Mouse (Mus musculus): ENCODE measurements at regions not wholly inside any gene's neighbourhood (a gene's known extent, or its start where the extent isn't known, plus 50 kb on each side); places are given as distances from the start of the nearest gene placed in this dataset.

GRCm38 (mm10) chr14:47982993-47983740, 137.5 kb upstream of the Peli2 start:
- H3K4me3 ChIP-seq (ENCODE audit: low read depth, low read length), result no peak overlapping the region
- H3K4me1 ChIP-seq (ENCODE audit: control insufficient read depth, insufficient read depth, low read length), result peaks cover 2% of the 10 kb centered on the region
- TF ChIP-seq CTCF (IDR thresholded peaks at IDR 0.05; ENCODE audit: low read depth, low read length) (no peak), POLR2A (IDR thresholded peaks at IDR 0.05; ENCODE audit: insufficient read depth, low read length) (no peak), EP300 (IDR thresholded peaks at IDR 0.05; ENCODE audit: insufficient read depth, low read depth, low read length) (no peak)
- no peaks in the 10 kb centered on the region for H3K27me3 ChIP-seq (ENCODE audit: control insufficient read depth, insufficient read depth, low read length, poor library complexity, severe bottlenecking)
- H3K27ac ChIP-seq (ENCODE audit: insufficient read depth, low read length), result no peak overlapping the region
- no peaks in the 10 kb centered on the region for H3K36me3 ChIP-seq (ENCODE audit: control insufficient read depth, insufficient read depth, low read length, poor library complexity, severe bottlenecking)
- peaks cover 9% of the 10 kb centered on the region; the same call in 1 of the 2 replicates for H3K9me3 ChIP-seq (replicated peaks; ENCODE audit: control insufficient read depth, insufficient read depth, low read length, poor library complexity, severe bottlenecking)
- no peak overlapping the region for H3K9ac ChIP-seq (ENCODE audit: low read depth, poor library complexity, severe bottlenecking)

- H3K27ac ChIP-seq (ENCODE audit: insufficient read depth, low read length), result no peak overlapping the region
- no peaks in the 10 kb centered on the region for H3K27me3 ChIP-seq (ENCODE audit: control insufficient read depth, insufficient read depth, low read length, poor library complexity, severe bottlenecking)
- H3K9me3 ChIP-seq (replicated peaks; ENCODE audit: control insufficient read depth, insufficient read depth, low read length, poor library complexity, severe bottlenecking), result peaks cover 9% of the 10 kb centered on the region; the same call in 1 of the 2 replicates
- peaks cover 2% of the 10 kb centered on the region for H3K4me1 ChIP-seq (ENCODE audit: control insufficient read depth, insufficient read depth, low read length)
- no peaks in the 10 kb centered on the region for H3K36me3 ChIP-seq (ENCODE audit: control insufficient read depth, insufficient read depth, low read length, poor library complexity, severe bottlenecking)
- H3K4me3 ChIP-seq (ENCODE audit: low read depth, low read length), result no peak overlapping the region
- TF ChIP-seq EP300 (IDR thresholded peaks at IDR 0.05; ENCODE audit: insufficient read depth, low read depth, low read length) (no peak), POLR2A (IDR thresholded peaks at IDR 0.05; ENCODE audit: insufficient read depth, low read length) (no peak), CTCF (IDR thresholded peaks at IDR 0.05; ENCODE audit: low read depth, low read length) (no peak)
- no peak overlapping the region for H3K9ac ChIP-seq (ENCODE audit: low read depth, poor library complexity, severe bottlenecking)
Observed at GRCm38 (mm10) chr14:47986483-47986882, 134.1 kb upstream of the Peli2 start.

GRCm38 (mm10) chr14:47986941-47987340, 133.7 kb upstream of the Peli2 start:
- Histone ChIP-seq H3K9me3 (replicated peaks; ENCODE audit: control insufficient read depth, insufficient read depth, low read length, poor library complexity, severe bottlenecking) (peaks cover 9% of the 10 kb centered on the region; the same call in 1 of the 2 replicates), H3K9ac (ENCODE audit: low read depth, poor library complexity, severe bottlenecking) (no peak overlapping the region), H3K27me3 (ENCODE audit: control insufficient read depth, insufficient read depth, low read length, poor library complexity, severe bottlenecking) (no peaks in the 10 kb centered on the region), H3K36me3 (ENCODE audit: control insufficient read depth, insufficient read depth, low read length, poor library complexity, severe bottlenecking) (no peaks in the 10 kb centered on the region), H3K4me1 (ENCODE audit: control insufficient read depth, insufficient read depth, low read length) (peaks cover 2% of the 10 kb centered on the region), H3K27ac (ENCODE audit: insufficient read depth, low read length) (no peak overlapping the region), H3K4me3 (ENCODE audit: low read depth, low read length) (no peak overlapping the region)
- TF ChIP-seq EP300 (IDR thresholded peaks at IDR 0.05; ENCODE audit: insufficient read depth, low read depth, low read length) (no peak), CTCF (IDR thresholded peaks at IDR 0.05; ENCODE audit: low read depth, low read length) (no peak), POLR2A (IDR thresholded peaks at IDR 0.05; ENCODE audit: insufficient read depth, low read length) (no peak)

- H3K9ac ChIP-seq (ENCODE audit: low read depth, poor library complexity, severe bottlenecking), result no peak overlapping the region
- TF ChIP-seq CTCF (IDR thresholded peaks at IDR 0.05; ENCODE audit: low read depth, low read length) (no peak), POLR2A (IDR thresholded peaks at IDR 0.05; ENCODE audit: insufficient read depth, low read length) (no peak), EP300 (IDR thresholded peaks at IDR 0.05; ENCODE audit: insufficient read depth, low read depth, low read length) (no peak)
- no peaks in the 10 kb centered on the region for H3K27me3 ChIP-seq (ENCODE audit: control insufficient read depth, insufficient read depth, low read length, poor library complexity, severe bottlenecking)
- no peak overlapping the region for H3K4me3 ChIP-seq (ENCODE audit: low read depth, low read length)
- no peaks in the 10 kb centered on the region for H3K36me3 ChIP-seq (ENCODE audit: control insufficient read depth, insufficient read depth, low read length, poor library complexity, severe bottlenecking)
- H3K9me3 ChIP-seq (replicated peaks; ENCODE audit: control insufficient read depth, insufficient read depth, low read length, poor library complexity, severe bottlenecking), result peaks cover 9% of the 10 kb centered on the region; the same call in 1 of the 2 replicates
- peaks cover 2% of the 10 kb centered on the region for H3K4me1 ChIP-seq (ENCODE audit: control insufficient read depth, insufficient read depth, low read length)
- no peak overlapping the region for H3K27ac ChIP-seq (ENCODE audit: insufficient read depth, low read length)
Observed at GRCm38 (mm10) chr14:47987392-47988075, 133.1 kb upstream of the Peli2 start.

GRCm38 (mm10) chr14:47988131-47988530, 132.5 kb upstream of the Peli2 start:
- Histone ChIP-seq H3K4me1 (ENCODE audit: control insufficient read depth, insufficient read depth, low read length) (peaks cover 2% of the 10 kb centered on the region), H3K27me3 (ENCODE audit: control insufficient read depth, insufficient read depth, low read length, poor library complexity, severe bottlenecking) (no peaks in the 10 kb centered on the region), H3K9ac (ENCODE audit: low read depth, poor library complexity, severe bottlenecking) (no peak overlapping the region), H3K27ac (ENCODE audit: insufficient read depth, low read length) (no peak overlapping the region), H3K36me3 (ENCODE audit: control insufficient read depth, insufficient read depth, low read length, poor library complexity, severe bottlenecking) (no peaks in the 10 kb centered on the region), H3K9me3 (replicated peaks; ENCODE audit: control insufficient read depth, insufficient read depth, low read length, poor library complexity, severe bottlenecking) (peaks cover 9% of the 10 kb centered on the region; the same call in 1 of the 2 replicates), H3K4me3 (ENCODE audit: low read depth, low read length) (no peak overlapping the region)
- no peak for TF ChIP-seq POLR2A (IDR thresholded peaks at IDR 0.05; ENCODE audit: insufficient read depth, low read length)
- TF ChIP-seq EP300 (IDR thresholded peaks at IDR 0.05; ENCODE audit: insufficient read depth, low read depth, low read length), result no peak
- no peak for TF ChIP-seq CTCF (IDR thresholded peaks at IDR 0.05; ENCODE audit: low read depth, low read length)

GRCm38 (mm10) chr14:47989315-47989714, 131.3 kb upstream of the Peli2 start:
- Histone ChIP-seq H3K9me3 (replicated peaks; ENCODE audit: control insufficient read depth, insufficient read depth, low read length, poor library complexity, severe bottlenecking) (peaks cover 9% of the 10 kb centered on the region; the same call in 1 of the 2 replicates), H3K4me1 (ENCODE audit: control insufficient read depth, insufficient read depth, low read length) (peaks cover 2% of the 10 kb centered on the region), H3K27me3 (ENCODE audit: control insufficient read depth, insufficient read depth, low read length, poor library complexity, severe bottlenecking) (no peaks in the 10 kb centered on the region), H3K36me3 (ENCODE audit: control insufficient read depth, insufficient read depth, low read length, poor library complexity, severe bottlenecking) (no peaks in the 10 kb centered on the region), H3K4me3 (ENCODE audit: low read depth, low read length) (no peak overlapping the region), H3K9ac (ENCODE audit: low read depth, poor library complexity, severe bottlenecking) (no peak overlapping the region), H3K27ac (ENCODE audit: insufficient read depth, low read length) (no peak overlapping the region)
- TF ChIP-seq EP300 (IDR thresholded peaks at IDR 0.05; ENCODE audit: insufficient read depth, low read depth, low read length), result no peak
- TF ChIP-seq POLR2A (IDR thresholded peaks at IDR 0.05; ENCODE audit: insufficient read depth, low read length), result no peak
- TF ChIP-seq CTCF (IDR thresholded peaks at IDR 0.05; ENCODE audit: low read depth, low read length), result no peak
